Mouse (Mus musculus) brain, embryonic 14.5 days (tissue): ENCODE data around the gene Chd2.

Experiments used
- CTCF ChIP-seq: fragments of 200-500 bp; IDR thresholded peaks from 2 replicates; pipeline ENCODE4 v1.5.1; 2012; ENCODE audit warnings: inconsistent platforms, mild to moderate bottlenecking, moderate library complexity, borderline replicate concordance; ENCODE audit not compliant: insufficient read depth, insufficient read length; ENCODE audit errors: extremely low read depth
- POLR2A ChIP-seq: fragments of 200-500 bp; IDR thresholded peaks from 2 replicates; pipeline ENCODE4 v1.6.1; 2012; ENCODE audit warnings: mild to moderate bottlenecking, inconsistent platforms, borderline replicate concordance; ENCODE audit not compliant: poor library complexity, insufficient read depth, insufficient read length, severe bottlenecking; ENCODE audit errors: extremely low read depth

DNA sequence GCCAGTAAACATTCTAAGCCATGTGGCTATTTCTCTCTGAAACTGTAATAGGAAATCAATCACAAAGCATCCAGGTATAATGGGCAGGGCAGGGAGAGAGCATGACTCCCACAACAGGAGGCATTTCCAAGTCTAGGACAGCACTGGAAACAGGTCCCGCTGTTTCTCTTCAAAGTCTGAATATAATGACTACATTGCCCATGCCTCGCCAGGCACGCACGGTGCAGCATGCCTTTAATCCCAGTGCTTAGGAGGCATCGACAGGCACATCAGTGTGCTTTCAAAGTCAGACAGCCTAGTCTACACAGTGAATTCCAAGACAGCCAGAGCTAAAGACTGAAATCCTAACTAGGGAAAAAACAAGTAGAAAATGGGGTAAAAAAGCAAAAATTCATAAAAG is 24.8 kb downstream of the Chd2 start:
- TF ChIP-seq POLR2A = no peak
- TF ChIP-seq CTCF = no peak
